Mouse (Mus musculus): Measurements from ENCODE around the gene Ager. TPM values are rescaled to one million over a fixed set of nuclear protein-coding genes. Genes with fewer than 3 reads are reported as not detected.
A peak's percentile ranks its signal among the peaks of the same experiment; 100 is the strongest.

Ager gene
- polyA plus RNA-seq, 1 experiment = 1.9 TPM

DNA sequence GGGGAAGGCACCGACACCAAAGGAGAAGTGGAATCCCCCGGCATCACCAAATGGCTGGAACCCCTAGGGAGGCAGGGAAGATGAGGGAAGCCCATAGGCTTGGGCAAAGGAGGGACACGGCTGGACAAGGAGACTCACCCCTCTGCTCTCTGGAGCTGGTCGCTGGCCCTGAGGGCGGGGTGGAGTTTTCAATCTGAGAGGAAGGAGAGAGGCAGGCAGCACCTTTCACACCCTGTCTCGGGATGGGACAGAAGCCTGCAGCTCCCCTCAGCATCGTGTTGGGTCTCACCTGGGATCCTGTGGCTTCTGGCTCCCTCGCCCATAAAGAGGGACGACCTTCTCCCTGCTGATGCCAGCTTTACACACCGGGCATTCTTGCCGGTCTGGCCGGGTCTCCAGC, 4.1 kb downstream of the Ager start:
- no peak for DNase-seq (ENCODE audit: low read depth, low spot score)

DNA sequence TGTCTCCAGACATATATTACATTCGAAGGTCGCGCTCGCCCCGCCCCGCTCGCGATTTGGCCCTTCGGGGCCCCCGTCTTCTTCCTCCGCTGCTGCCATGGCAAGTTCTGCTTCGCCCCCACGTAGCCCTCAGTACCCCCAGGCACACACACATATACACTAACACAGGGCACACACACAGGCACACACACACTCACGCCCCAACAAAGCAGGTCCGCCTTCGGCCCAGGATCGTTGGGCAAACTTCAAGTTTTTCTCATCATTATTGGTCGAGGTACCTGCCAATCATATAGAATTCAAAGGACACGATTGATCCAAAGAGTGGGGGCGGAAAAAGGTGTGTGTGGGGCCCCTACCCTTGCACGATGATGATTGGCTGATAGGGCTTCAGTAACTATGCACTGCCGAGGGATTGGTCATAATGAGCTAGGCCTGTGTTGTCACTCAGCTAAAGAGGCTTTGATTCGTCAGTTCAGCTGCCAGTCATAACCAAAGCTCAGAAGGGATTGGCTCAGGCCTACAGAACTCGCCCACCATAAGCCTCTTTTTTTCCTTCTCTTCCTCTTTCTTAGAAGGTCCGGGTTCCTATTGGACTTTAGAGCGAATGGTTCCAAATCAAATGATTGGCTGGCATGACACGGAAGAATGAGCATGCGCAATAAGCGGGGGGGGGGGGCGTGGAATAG, 5.9 kb downstream of the Ager start, which contains the start of gene Rnf5:
Gene Rnf5, minus strand, starts transcription at position 316 of the 686 bp plus-strand sequence.
- DNase-seq (ENCODE audit: low read depth, low spot score) = peak; percentile 100
- under 1% methylated on average over 30 of the region's 30 CpGs for WGBS

More for the DNA sequence above, 4.1 kb downstream of the Ager start:
- WGBS = 73% methylated on average over 12 of the region's 12 CpGs

GRCm38 (mm10) chr17:34604061-34604508, 6.4 kb downstream of the Ager start, which contains the start of gene Agpat1:
Agpat1 (plus strand) TSS chr17:34604262.
- peak; percentile 98 for DNase-seq (ENCODE audit: low read depth, low spot score)
- under 1% methylated on average over 35 of the region's 35 CpGs for WGBS

GRCm38 (mm10) chr17:34604511-34605237, 7.0 kb downstream of the Ager start:
- DNase-seq (ENCODE audit: low read depth, low spot score) = no peak
- WGBS = 7% methylated on average over 24 of the region's 24 CpGs

DNA sequence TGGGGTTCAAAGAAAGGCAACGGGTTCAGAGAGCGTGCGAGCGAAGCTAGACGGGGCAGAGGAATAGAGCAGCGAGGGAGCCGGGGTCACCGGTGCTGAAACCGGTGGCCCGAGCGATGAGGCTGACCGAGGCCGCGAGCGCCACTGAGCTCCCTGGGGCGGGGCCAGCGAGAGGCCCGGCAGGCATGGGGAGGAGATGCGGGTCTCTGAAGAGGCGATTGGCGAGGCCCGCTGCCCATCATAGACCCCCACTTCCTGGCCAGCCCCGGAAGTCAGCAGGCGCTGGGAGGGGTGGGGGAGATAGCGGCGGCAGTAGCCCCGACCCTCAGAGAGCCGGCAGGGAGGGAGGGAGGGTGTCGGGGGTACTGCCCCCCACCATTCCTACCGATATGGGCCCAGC, 7.9 kb downstream of the Ager start:
- under 1% methylated on average over 30 of the region's 30 CpGs for WGBS
- DNase-seq (ENCODE audit: low read depth, low spot score) = no peak

- no peak for DNase-seq (ENCODE audit: low read depth, low spot score)
These were observed 8.8 kb downstream of the Ager start for GRCm38 (mm10) chr17:34606186-34607039.

DNA sequence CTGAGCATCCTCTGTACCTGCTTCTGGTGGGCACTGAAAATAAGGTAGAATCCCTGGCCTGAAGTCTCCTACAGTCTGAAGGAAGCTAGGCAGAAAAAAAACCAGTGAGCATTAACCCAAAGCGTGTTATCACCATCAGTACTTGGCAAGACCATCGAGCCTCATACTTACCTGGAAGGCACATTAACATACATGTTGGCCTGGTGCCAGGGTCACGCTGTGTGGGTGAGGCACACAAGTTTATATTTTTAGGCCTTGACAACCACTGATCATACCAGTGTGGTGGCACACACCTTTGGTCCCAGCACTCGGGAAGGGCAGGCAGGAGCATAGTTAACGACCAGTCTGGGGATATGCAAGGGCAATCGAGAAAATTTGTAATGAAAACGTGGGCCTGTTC, 10.3 kb downstream of the Ager start:
- DNase-seq (ENCODE audit: low read depth, low spot score) = no peak
- 26% methylated on average over 7 of the region's 7 CpGs for WGBS

More at GRCm38 (mm10) chr17:34606186-34607039, 8.8 kb downstream of the Ager start:
- 4% methylated on average over 32 of the region's 32 CpGs for WGBS

- DNase-seq (ENCODE audit: low read depth, low spot score) = no peak
- WGBS = 92% methylated on average over 8 of the region's 8 CpGs
These were observed 13.4 kb downstream of the Ager start for GRCm38 (mm10) chr17:34611050-34611449.

DNA sequence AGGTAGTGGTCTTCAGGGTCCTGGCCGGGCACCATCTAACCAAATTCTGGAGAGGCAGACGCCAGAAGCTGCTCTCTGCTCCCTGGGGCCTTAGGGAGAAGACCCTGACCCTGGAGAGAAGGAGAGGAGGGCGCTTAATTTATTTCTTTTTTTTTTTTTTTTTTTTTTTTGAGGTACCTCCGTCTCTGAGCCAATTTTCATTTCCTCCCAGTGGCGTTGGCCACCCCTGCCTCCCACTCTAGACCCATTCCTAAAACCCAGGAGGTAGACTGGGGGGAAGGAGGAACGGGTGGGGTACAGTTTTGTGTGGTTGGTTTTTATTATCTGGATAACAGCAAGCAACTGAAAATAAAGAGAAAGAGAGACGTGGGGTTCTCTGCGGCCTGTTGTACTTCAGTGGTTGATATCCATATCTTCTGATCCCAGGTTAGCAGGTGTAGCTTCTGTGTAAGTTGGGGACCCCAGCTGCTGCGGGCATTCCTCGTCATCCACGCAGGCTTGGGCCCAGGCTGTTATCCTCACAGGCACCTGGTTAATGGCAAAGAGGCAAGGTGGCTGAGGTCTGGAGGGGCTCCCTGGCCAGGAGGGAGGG, 15.5 kb downstream of the Ager start:
- no peak for DNase-seq (ENCODE audit: low read depth, low spot score)
- 81% methylated on average over 11 of the region's 11 CpGs for WGBS

GRCm38 (mm10) chr17:34613830-34614229, 16.2 kb downstream of the Ager start:
- DNase-seq (ENCODE audit: low read depth, low spot score) = no peak
- WGBS = 87% methylated on average over 10 of the region's 10 CpGs

DNA sequence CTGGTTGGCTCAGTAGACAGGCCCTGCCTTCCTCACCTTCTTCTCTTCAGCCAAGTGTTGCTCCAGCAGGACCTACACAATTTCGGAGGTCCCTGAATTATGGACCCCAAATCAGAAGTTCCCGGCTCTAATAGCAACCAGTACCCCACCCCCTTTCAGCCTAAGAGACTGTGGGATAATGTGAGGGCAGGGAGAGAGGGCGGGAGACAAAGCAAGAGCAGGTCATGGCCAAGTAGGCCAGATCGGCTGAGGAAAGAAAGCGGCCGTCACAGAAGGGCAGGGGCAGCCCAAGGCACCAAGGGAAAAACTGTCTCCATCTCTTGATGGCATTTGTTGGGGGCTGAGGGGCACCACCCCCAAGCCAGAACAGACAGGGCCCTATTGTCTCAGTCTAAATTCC, 18.2 kb downstream of the Ager start, which contains the start of gene Egfl8:
Gene Egfl8, minus strand, starts transcription at position 101 of the 400 bp plus-strand sequence.
- 86% methylated on average over 6 of the region's 6 CpGs for WGBS
- no peak for DNase-seq (ENCODE audit: low read depth, low spot score)

- WGBS = 12% methylated on average over 6 of the region's 6 CpGs
- peak; percentile 69 for DNase-seq (ENCODE audit: low read depth, low spot score)
These were observed 21.3 kb downstream of the Ager start for GRCm38 (mm10) chr17:34618999-34619398.

DNA sequence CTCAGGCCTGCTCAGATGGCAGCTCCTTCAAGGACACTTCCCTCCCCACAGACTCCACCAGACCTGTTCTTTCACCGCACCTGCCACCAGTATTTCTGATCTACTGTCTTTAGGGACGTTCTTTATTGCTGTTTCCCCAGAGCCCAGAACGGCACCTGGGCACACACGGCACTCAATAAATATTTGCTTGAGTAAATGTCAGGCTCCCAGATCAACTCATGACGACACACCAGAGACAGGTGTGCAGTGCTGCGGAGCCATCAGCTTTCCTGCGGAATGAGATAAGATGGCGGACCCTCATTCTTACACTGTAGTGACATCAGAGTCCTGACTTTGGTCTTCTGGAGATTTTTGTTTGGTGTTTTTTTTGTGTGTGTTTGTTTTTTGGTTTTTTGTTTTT, 23.3 kb downstream of the Ager start:
- DNase-seq (ENCODE audit: low read depth, low spot score) = peak; percentile 42
- 31% methylated on average over 8 of the region's 8 CpGs for WGBS

DNA sequence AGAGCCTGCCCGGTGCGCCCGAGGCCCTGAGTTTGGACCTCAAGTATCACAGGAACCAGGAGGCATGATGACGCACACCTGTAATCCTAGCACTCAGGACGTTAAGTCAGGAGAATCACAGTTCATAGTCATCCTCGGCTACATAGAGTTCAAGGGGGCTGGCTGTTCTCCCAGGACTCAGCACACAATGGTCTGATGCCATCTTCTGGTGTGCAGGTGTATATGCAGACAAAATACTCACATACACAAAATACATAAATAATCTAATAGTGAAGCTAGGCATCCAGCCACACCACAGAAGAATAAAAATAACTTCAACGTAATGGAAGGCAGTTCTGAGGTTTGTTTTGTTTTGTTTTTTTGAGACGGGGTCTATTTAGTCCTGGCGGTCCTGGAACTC, 25.5 kb downstream of the Ager start:
- WGBS = 78% methylated on average over 9 of the region's 9 CpGs
- DNase-seq (ENCODE audit: low read depth, low spot score) = no peak

- DNase-seq (ENCODE audit: low read depth, low spot score) = no peak
- 92% methylated on average over 3 of the region's 3 CpGs for WGBS
These were observed 27.3 kb downstream of the Ager start for GRCm38 (mm10) chr17:34624981-34625380.

- WGBS = 50% methylated on average over 16 of the region's 16 CpGs
- no peak for DNase-seq (ENCODE audit: low read depth, low spot score)
These were observed 28.6 kb downstream of the Ager start for GRCm38 (mm10) chr17:34626062-34626772.

GRCm38 (mm10) chr17:34626773-34627092, 29.1 kb downstream of the Ager start:
- under 1% methylated on average over 18 of the region's 18 CpGs for WGBS
- no peak for DNase-seq (ENCODE audit: low read depth, low spot score)

DNA sequence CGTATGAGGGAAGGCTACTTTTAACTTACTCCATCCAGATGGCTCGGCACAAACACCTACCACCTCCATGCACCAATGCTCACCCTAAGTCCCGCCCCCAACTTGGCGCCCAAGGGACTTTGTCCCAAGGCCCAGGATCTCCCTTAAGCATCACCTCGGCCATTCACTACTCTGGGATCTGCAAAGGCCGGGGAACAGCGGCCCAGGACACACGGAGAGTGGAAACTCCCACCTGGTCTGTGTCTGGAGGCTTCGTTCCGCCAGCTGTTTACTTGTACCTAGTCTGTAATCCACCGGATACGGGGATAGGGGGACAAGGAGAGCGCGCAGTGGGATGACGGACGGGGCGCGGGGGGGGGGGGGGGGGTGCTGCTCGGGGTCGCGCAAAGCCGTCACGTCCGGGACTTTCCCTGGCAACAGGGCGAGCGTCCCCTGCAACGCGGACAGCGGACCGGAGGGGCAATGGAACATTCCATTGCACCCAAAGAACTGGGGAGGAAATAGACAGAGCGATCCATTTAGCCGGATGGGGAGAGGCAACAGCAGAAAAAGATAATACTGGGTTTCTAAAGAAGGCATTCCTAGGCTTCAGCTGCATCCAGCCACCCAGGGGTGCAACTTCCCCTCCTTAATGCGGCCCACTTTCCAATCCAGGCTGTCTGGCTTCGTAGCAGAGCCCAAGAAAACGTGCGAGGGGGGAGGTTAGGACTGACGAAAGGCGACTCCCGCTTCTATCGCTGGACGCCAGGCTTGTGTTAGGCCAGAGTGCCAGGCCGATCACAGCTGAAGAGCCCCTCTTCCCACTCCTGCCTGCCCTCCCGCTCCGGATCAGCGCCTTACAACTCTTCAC, 29.7 kb downstream of the Ager start:
- 1% methylated on average over 45 of the region's 45 CpGs for WGBS
- DNase-seq (ENCODE audit: low read depth, low spot score) = peak; percentile 45
